Mouse (Mus musculus) gonadal fat pad, adult 2 months (tissue): ENCODE data around the gene Ttc39b. TPM values are rescaled to one million over a fixed set of nuclear protein-coding genes. Genes with fewer than 3 reads are reported as not detected.

Source experiments
- DNase-seq: peaks from one replicate; pipeline ENCODE4 v3.0.0-alpha.2; 2012; ENCODE audit warnings: low read depth
- polyA plus RNA-seq: library from polyadenylated mRNA; depleted of rRNA; stranded (reverse); fragments of >200 nt; gene quantifications from 2 replicates; pipeline ENCODE4 v1.2.3, GENCODE M21; 2012; rRNA removed

Ttc39b gene
- polyA plus RNA-seq, 1 experiment, result 3.5 TPM

DNA sequence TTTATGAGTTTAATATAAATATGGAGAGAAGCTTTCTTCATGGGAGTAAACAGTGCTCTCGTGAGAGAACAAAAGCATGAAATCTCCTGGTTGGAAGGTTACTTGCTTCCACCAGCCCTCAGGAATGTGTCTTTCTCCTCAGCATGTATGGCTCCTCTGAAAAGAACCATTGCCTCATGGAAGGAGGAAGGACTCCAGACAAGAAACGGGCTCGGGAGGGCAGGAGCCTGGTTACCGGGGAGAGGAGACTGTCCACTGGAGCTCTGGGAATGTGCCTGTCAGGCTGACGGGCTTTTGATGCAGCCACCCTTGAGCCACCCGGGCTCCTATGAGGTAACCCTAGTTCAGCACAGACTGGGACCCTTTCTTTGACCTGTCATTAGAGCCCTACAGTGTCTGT lies 137.6 kb downstream of the Ttc39b start:
- no peak for DNase-seq

GRCm38 (mm10) chr4:83183288-83183930 lies 140.6 kb downstream of the Ttc39b start:
- peak; percentile 10 for DNase-seq

GRCm38 (mm10) chr4:83182178-83183068 lies 141.6 kb downstream of the Ttc39b start:
- DNase-seq, result no peak

GRCm38 (mm10) chr4:83177471-83177870 lies 146.6 kb downstream of the Ttc39b start:
- DNase-seq, result no peak

GRCm38 (mm10) chr4:83174946-83175345 lies 149.1 kb downstream of the Ttc39b start:
- no peak for DNase-seq

GRCm38 (mm10) chr4:83172278-83172677 lies 151.8 kb downstream of the Ttc39b start:
- DNase-seq, result no peak

- DNase-seq, result no peak
These were observed 153.3 kb downstream of the Ttc39b start for GRCm38 (mm10) chr4:83170741-83171140.

Other genes with a start within 250 kb of the Ttc39b start
- 12.5 and 13.2 TPM in 2 replicates for gene Snapc3, start 93.5 kb upstream of the Ttc39b start, polyA plus RNA-seq
- 17.7 and 22.2 TPM in 2 replicates for gene Psip1, start 162.2 kb upstream of the Ttc39b start, polyA plus RNA-seq
- 0.66 and 1.3 TPM in 2 replicates for gene Ccdc171, start 201.3 kb upstream of the Ttc39b start, polyA plus RNA-seq